Mouse (Mus musculus) left cerebral cortex, postnatal 4 days (tissue): ENCODE data around the gene Padi1. TPM values are rescaled to one million over a fixed set of nuclear protein-coding genes. Genes with fewer than 3 reads are reported as not detected.

Experiments used
- DNase-seq: peaks from one replicate; pipeline ENCODE4 v3.0.0-alpha.2; 2022
- intact Hi-C: fragments of 180-260 bp; cut with DNase I; formaldehyde crosslinking; loops from one replicate; pipeline ENCODE4 v1.15.1; 2025
- total RNA-seq, 2 experiments: library from RNA; stranded (reverse); gene quantifications; 2 replicates each; pipeline ENCODE4 v1.2.3; 2021

The Padi1 gene
- total RNA-seq, 2 experiments from 2014 or later, result 0.08 TPM; not detected in 1

- intact Hi-C loops, result no loop called here
- DNase-seq, result no peak
These were observed 58.2 kb downstream of the Padi1 start for GRCm38 (mm10) chr4:140787414-140787813.

DNA sequence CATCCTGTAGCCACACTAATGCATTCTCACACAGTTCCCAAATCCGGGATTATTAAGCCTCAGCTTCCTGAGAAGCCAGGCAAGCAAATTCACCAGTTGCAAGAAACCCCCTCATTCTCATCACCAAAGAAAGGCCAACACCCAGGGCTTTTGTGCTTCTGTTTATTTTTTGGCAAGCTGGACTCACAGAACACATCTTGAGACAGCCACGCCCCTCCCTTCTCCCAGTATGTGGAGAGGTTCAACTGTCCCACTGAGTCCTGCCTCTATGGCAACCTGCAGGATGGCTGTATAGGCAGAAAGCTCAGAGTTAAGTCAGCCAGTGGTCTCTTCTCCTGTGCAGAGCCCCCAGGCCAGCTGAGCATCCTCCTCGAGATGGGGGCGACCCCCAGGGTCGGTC is 60.4 kb downstream of the Padi1 start:
- intact Hi-C loops, result no loop called here
- DNase-seq, result no peak

GRCm38 (mm10) chr4:140784292-140784945 is 61.2 kb downstream of the Padi1 start:
- no peak for DNase-seq
- intact Hi-C loops, result no loop called here

DNA sequence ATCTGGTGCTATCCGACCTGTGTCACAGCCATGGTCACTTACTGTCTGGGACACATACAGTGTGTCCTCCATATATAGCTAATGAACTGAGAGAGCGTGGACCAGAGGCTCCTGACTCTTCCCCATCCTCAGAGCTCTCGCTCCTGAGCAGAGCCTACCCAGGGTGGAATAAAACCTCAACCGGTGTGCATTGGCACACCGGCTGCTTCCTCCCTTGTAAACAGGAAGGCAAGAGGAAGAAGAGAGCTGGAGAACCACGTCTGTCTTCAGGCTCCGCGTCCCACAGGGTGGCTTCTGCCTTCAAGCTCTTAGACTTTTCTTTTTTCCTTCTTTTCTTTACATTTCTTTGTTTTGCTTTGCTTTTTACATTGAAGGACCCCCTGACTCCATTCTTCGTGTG is 62.8 kb downstream of the Padi1 start:
- no peak for DNase-seq

GRCm38 (mm10) chr4:140780507-140780906 is 65.1 kb downstream of the Padi1 start:
- no peak for DNase-seq
- intact Hi-C loops, result no loop called here

More for the DNA sequence above, 62.8 kb downstream of the Padi1 start:
- intact Hi-C loops, result no loop called here

- DNase-seq, result peak; percentile 54
- intact Hi-C loops, result no loop called here
These were observed 65.7 kb downstream of the Padi1 start for GRCm38 (mm10) chr4:140779803-140780397.

DNA sequence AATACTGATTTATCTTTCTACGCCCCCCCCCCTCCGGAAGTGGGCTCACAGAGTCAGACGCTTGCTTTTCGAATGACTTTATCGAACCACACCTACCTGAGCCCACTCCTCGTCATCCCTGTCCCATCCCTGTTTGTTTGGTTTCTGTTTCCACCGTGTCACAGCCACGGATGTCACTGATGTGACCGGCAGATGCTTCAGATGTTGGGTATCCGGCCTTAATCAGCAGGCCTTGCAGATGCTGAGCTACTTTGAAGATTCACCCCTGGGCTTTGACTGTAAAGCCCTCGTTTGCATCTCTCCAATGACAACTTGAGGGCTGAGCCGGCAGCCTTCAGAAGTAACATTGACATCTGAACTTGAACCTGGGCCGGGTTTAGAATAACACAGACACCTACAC is 69.0 kb downstream of the Padi1 start:
- intact Hi-C loops, result no loop called here
- no peak for DNase-seq

DNA sequence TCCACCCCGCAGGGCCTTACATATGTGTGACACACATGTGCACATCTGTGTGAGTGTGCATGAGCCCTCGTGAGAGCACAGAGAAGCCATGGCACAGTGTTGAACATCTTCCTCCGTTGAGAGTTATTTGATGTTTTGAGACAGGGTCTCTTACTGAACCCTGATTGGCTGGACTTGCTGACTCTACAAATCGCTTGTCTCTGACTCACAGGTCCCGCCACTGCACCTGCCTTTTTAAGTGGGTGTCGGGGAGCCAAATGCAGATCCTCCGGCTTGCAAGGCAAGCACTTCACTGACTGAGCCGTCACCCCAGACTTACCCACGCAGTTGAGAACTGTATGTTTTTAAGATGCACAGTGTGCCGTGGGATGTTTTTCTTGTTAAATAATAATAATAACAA is 69.7 kb downstream of the Padi1 start:
- intact Hi-C loops, result no loop called here
- no peak for DNase-seq

DNA sequence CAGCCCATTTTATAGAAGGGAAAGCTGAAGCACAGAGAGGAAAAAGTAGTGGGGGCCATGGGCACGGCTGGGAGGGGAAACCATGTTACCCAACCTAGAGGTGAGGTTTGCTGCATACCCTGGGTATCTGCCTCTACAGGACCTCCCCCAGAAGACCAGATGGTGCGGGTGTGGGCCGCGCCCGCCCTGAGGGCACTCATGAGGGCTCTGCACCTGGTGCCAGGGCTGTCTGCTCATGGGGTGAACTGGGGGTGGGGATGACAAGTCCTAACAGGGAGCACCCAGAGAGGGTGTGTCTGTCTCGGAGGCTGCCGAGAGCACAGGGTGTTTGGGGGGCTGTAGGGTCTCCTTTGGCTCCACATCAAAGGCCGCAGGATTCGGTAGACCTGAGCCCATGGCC is 70.7 kb downstream of the Padi1 start:
- intact Hi-C loops, result no loop called here
- DNase-seq, result no peak

- no peak for DNase-seq
- intact Hi-C loops, result no loop called here
These were observed 71.4 kb downstream of the Padi1 start, which contains the start of gene Padi4 for GRCm38 (mm10) chr4:140774025-140774800. Gene Padi4 (minus strand): TSS chr4:140774236.

- DNase-seq, result no peak
- intact Hi-C loops, result no loop called here
These were observed 74.5 kb downstream of the Padi1 start for GRCm38 (mm10) chr4:140771091-140771490.

DNA sequence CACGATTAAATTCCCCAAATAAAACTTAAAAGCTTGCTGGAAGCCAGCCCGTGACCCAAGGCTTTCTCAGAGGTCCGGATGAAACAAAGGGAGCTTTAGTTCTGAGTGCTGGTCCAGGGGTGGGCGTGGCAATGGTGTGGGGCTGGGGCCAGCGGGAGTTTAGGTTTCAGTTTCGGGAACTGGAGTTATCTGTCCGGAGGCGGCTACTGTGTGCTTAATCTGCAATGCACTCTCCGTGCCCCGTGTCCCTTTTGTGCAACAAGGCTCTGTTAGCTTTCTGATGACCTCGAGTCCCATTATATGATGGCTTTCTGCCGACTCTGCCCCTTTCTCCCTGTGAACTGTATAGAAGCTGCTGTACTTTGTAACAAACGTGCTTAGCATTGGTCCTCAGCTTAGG is 75.1 kb downstream of the Padi1 start:
- intact Hi-C loops, result no loop called here
- no peak for DNase-seq

DNA sequence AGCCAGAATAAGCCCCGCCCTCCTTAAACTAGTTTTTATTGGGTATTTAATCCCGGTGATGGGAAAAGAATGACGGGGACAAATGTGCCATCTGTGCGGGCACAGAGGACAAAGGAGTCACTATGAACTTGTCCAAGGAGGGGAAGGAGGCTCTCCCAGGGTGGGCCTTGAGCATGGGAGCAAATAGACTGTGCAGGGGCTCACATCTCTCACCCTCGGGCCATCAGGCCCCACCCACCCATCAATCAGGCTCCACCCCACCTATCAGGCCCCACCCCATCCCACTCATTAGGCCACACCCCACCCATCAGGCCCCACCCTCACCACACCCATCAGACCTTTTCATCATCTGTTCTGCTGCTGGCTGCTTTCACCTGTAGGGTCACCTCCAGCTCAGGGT is 76.6 kb downstream of the Padi1 start:
- DNase-seq, result no peak
- intact Hi-C loops, result no loop called here

- intact Hi-C loops, result no loop called here
- no peak for DNase-seq
These were observed 79.6 kb downstream of the Padi1 start for GRCm38 (mm10) chr4:140765936-140766335.

DNA sequence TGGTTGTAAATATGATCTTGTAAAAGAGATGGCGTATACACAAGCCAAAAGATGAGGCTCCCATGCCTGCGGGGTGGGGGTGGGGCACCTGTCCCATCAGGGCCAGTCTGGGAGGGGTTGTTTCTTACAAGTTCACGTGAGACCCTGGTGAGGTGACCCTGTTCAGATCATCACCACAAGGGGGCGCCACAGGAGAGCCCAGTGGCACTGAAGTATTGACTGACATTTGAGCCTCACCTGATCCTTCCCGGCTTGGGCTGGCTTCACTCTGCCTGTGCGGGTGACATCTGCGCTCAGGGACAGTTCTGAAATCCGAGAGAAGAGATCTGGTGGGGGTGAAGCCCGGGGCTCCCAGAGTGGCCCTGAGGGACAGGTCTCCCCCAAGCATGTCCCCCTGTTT is 82.4 kb downstream of the Padi1 start:
- DNase-seq, result peak; percentile 53
- intact Hi-C loops, result no loop called here

Other genes starting within 250 kb of the Padi1 start
- 10 to 100 TPM; 50.6 to 52.0 TPM for gene Arhgef10l, start 179.8 kb downstream of the Padi1 start, total RNA-seq
- 10 to 100 TPM; 59.4 to 63.3 TPM for gene Rcc2, start 145.2 kb downstream of the Padi1 start, total RNA-seq
- gene Padi6, start 103.1 kb downstream of the Padi1 start, total RNA-seq, result 1 to 10 TPM in 1 of 2 experiments, under 1 TPM in 1; 0.42 to 1.4 TPM
- gene Padi4, start 71.5 kb downstream of the Padi1 start, total RNA-seq, result not detected
- gene Padi3, start 35.1 kb downstream of the Padi1 start, total RNA-seq, result not detected
- gene Padi2, start 60.6 kb upstream of the Padi1 start, total RNA-seq, result 1 to 10 TPM; 1.2 TPM
- gene Sdhb, start 115.4 kb upstream of the Padi1 start, total RNA-seq, result 100 to 1,000 TPM; 174 to 177 TPM
- 100 to 1,000 TPM; 237 to 241 TPM for gene Atp13a2, start 141.1 kb upstream of the Padi1 start, total RNA-seq
- 10 to 100 TPM; 37.0 to 39.0 TPM for gene Mfap2, start 164.6 kb upstream of the Padi1 start, total RNA-seq
- gene Crocc, start 214.8 kb upstream of the Padi1 start, total RNA-seq, result 10 to 100 TPM; 36.7 to 37.2 TPM
- 10 to 100 TPM; 36.6 to 41.4 TPM for gene Necap2, start 232.6 kb upstream of the Padi1 start, total RNA-seq
- gene Spata21, start 242.6 kb upstream of the Padi1 start, total RNA-seq, result under 1 TPM in 1 of 2 experiments, not detected in 1; 0.40 TPM